Mouse (Mus musculus) myocyte (in vitro differentiated cells): Measurements from ENCODE around the gene Pip4p1.

Source experiments
- CEBPB ChIP-seq: IDR thresholded peaks from 2 replicates; pipeline ENCODE4 v1.6.1; 2011; ENCODE audit warnings: mild to moderate bottlenecking, moderate library complexity; ENCODE audit not compliant: poor library complexity, insufficient read depth, severe bottlenecking
- E2F4 ChIP-seq: IDR thresholded peaks from one replicate; pipeline ENCODE4 v1.6.1; 2011; ENCODE audit warnings: mild to moderate bottlenecking, control low read depth, moderate library complexity; ENCODE audit not compliant: insufficient read depth
- MAX ChIP-seq: IDR thresholded peaks from one replicate; pipeline ENCODE4 v1.6.1; 2011; ENCODE audit warnings: low read depth, mild to moderate bottlenecking, control low read depth
- MYOD1 ChIP-seq, 3 experiments: IDR thresholded peaks; one replicate each; pipeline ENCODE4 v1.6.1; 2011; ENCODE audit warnings: control low read depth in 2 of 3, low read depth in 2 of 3, mild to moderate bottlenecking in 2 of 3, moderate library complexity in 1 of 3; ENCODE audit not compliant: insufficient read length in 2 of 3, control insufficient read depth in 1 of 3
- MYOG ChIP-seq, 3 experiments: IDR thresholded peaks; one replicate each; pipeline ENCODE4 v1.6.1; 2011; ENCODE audit warnings: control low read depth in 2 of 3, low read depth in 2 of 3, mild to moderate bottlenecking in 2 of 3; ENCODE audit not compliant: insufficient read length in 2 of 3, control insufficient read depth in 1 of 3, insufficient read depth in 1 of 3
- POLR2A ChIP-seq: IDR thresholded peaks from one replicate; pipeline ENCODE4 v1.6.1; 2011; ENCODE audit warnings: low read depth, mild to moderate bottlenecking, control low read depth, moderate library complexity; ENCODE audit not compliant: insufficient read length
- POLR2AphosphoS2 ChIP-seq: IDR thresholded peaks from one replicate; pipeline ENCODE4 v1.6.1; 2011; ENCODE audit warnings: low read depth, control low read depth; ENCODE audit not compliant: insufficient read length
- SRF ChIP-seq: IDR thresholded peaks from one replicate; pipeline ENCODE4 v1.6.1; 2011; ENCODE audit warnings: low read depth; ENCODE audit not compliant: control insufficient read depth, insufficient read length
- TCF12 ChIP-seq: IDR thresholded peaks from one replicate; pipeline ENCODE4 v1.6.1; 2011; ENCODE audit warnings: mild to moderate bottlenecking, control low read depth; ENCODE audit not compliant: poor library complexity, insufficient read depth, severe bottlenecking
- USF1 ChIP-seq: IDR thresholded peaks from one replicate; pipeline ENCODE4 v1.6.1; 2011; ENCODE audit warnings: low read depth, mild to moderate bottlenecking, control low read depth, moderate library complexity

DNA sequence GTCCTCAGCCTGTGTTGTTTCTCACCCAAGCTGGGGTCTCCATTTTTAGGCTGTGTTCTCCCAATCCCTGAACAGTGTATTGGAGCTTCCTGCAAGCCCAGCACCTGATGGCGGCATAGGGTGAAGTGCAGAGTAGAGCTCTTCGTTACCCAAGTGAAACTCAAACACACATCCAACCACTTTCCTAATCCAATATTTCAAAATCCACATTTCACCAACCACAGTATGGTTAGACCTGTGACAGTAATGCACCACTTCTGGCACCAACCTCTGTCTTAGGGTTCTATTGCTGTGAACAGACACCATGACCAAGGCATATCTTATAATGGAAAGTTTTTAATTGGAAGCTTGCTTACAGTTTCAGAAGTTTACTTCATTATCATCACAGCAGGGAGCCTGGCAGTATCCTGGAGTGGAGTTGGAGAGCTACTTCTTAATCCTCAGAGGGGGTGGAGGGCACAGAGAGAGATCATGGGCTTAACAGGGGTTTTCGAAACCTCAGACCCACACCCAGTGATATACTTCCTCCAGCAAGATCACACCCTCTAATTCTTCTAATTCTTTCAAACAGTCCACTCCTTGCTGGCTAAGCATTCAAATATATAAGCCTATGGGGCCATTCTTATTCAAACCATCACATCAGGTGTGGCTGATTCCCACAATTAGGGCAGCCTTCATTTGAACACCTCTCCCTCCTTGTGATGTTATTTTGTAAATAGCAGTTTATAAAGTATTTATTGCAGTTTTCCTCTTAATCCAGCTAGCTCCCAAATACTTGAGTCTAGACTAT, 7.7 kb upstream of the Pip4p1 start:
- TF ChIP-seq TCF12 (no peak), POLR2A (no peak), CEBPB (no peak), POLR2AphosphoS2 (no peak), MYOD1 (IDR thresholded peaks at IDR 0.05; ENCODE audit: control insufficient read depth in 1 of 3, insufficient read length in 2 of 3, low read depth in 2 of 3) (no peak), MYOG (IDR thresholded peaks at IDR 0.05; ENCODE audit: control insufficient read depth in 1 of 3, insufficient read depth in 1 of 3, insufficient read length in 2 of 3, low read depth in 2 of 3) (no peak), USF1 (no peak), MAX (no peak), SRF (no peak), E2F4 (no peak)
